Mouse (Mus musculus) left cerebral cortex, adult 8-10 months (tissue): ENCODE data around the gene Zfp646. TPM values are rescaled to one million over a fixed set of nuclear protein-coding genes. Genes with fewer than 3 reads are reported as not detected.
"Not testable (repeated sequence)": the region's sequence is repeated elsewhere in the genome, so short reads cannot be mapped to it uniquely, and the experiment has no call there.

Experiments
- DNase-seq, 2 experiments: peaks; one replicate each; pipeline ENCODE4 v3.0.0; 2022; ENCODE audit warnings: low spot score in 2 of 2
- total RNA-seq, 4 experiments: library from RNA; stranded (reverse); gene quantifications; 2 replicates each; pipeline ENCODE4 v1.2.4; 2022

The Zfp646 gene
- total RNA-seq, 4 experiments from 2014 or later = 29.9 to 32.8 (median 31.2) TPM

DNA sequence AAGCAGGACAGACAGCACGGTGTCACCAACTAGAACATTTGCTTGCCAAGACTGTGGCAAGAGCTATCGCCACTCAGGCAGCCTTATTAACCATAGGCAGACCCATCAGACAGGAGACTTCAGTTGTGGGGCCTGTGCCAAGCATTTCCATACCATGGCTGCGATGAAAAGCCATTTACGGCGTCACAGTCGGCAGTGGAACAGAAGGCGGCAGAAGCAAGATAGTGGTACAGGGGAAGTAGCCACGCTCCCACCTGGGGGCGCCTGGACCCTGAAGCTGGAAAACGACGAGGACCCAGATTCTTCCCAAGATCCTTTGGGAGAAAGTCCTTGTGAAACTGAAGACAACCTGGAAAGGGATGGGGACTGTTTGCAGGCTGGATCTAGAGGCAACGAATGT lies 4.4 kb downstream of the Zfp646 start:
- DNase-seq = no peak

- no peak for DNase-seq
Measured at GRCm38 (mm10) chr7:127885951-127886350, 9.9 kb downstream of the Zfp646 start.

GRCm38 (mm10) chr7:127886551-127886950 lies 10.5 kb downstream of the Zfp646 start:
- no peak for DNase-seq

DNA sequence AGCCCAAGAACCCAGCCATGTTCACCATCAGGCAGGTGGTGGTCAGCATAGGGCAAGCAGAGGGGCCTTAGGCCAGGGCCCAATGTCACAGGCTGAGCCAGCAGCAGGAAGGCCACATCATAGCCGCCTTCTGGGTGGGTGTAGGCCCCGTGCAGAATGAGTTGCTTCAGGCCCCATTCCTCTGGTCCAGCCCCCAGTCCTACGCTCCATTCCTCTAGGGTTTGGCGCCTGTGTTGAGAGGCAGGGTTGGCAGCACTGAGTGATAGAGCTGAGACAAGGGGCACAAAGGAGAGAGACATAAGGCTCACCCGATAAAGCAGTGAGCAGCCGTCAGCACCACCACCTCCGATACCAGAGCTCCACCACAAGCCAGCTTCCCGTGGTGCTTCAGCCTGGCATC lies 11.2 kb downstream of the Zfp646 start:
- DNase-seq = no peak

GRCm38 (mm10) chr7:127887781-127888180 lies 11.8 kb downstream of the Zfp646 start:
- no peak for DNase-seq

- no peak for DNase-seq
Measured at GRCm38 (mm10) chr7:127888821-127889220, 12.8 kb downstream of the Zfp646 start.

DNA sequence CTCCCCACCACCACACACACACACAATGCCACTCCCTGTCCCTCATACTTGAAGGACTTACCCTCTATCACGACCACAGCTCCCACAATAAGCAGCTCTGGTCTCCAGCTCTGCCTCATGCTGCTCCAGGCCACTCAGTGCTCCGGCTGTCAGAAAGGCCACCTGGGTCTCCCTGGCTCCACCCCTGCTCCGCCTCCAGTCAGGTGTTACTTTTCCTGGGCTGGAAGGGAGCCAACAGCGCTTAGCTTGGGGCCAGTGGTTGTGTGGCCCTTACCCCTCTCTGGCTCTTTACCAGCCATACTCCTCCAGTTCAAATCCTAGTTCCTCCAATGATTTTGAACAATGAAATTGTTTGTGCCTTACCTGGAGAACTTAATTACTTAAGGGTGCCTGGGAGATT lies 14.8 kb downstream of the Zfp646 start, which contains the start of gene Prss53:
TSS of gene Prss53 (minus strand) at position 173 of the 400 bp plus-strand sequence.
- no peak for DNase-seq

GRCm38 (mm10) chr7:127894480-127894879 lies 18.5 kb downstream of the Zfp646 start:
- DNase-seq = no peak

GRCm38 (mm10) chr7:127895442-127895841 lies 19.4 kb downstream of the Zfp646 start, which contains the start of the genes Gm21974 and Vkorc1:
TSS of gene Gm21974 (minus strand) at chr7:127895454.
TSS of gene Vkorc1 (minus strand) at chr7:127895617.
- peak; percentile 89 to 97 for DNase-seq

GRCm38 (mm10) chr7:127895891-127896290 lies 19.9 kb downstream of the Zfp646 start:
- DNase-seq = not testable (repeated sequence)

GRCm38 (mm10) chr7:127896384-127896783 lies 20.4 kb downstream of the Zfp646 start:
- DNase-seq = no peak

GRCm38 (mm10) chr7:127897542-127897941 lies 21.5 kb downstream of the Zfp646 start:
- no peak for DNase-seq

DNA sequence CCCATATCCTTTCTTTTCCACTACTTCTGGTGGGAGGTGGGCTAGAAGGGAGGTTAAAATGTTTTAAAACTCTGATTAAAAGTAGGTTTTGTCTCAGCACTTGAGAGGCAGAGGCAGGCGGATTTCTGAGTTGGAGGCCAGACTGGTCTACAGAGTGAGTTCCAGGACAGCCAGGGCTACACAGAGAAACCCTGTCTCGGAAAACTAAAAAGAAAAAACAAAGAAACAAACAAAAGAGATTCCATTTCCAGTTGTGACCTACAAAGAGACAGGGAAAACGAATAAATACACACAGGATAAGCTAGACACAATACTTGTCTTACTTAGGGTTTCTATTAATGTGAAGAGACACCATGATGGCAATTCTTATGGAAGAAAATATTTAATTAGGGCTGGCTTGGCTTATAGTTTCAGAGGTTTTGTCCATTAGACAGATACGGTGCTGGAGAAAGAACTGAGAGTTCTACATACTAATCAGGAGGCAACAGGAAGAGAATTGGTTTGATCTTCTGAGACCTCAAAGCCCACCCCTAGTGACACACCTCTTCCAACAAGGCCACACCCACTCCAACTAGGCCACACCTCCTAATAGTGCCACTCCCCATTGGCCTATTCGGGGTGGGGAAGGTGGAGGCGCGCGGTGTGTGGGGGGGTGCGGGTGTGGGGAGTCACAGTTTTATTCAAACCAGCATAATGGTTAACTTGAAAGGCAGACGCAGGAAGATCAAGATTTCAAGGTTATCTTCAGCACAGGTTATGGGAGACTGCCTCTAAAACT lies 22.3 kb downstream of the Zfp646 start:
- no peak for DNase-seq

DNA sequence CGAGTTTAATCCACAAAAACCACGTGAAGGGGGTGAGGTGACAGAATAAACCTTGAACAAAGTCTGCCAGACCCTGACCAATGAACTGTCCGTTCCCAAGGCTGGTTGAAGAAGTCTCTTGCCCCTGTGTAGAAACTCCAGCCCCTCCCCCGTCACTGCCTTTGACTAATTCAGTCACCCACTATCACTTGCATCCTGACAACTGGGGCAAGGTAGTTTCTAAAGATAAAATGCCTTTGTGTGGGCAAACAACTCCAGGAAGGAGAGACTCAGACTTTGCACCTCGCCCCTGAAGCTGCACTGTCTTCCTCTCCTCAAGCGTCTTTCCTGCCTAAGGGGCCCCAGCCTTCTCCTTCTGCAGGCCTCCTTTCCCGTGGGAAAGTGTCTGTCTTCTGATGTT lies 24.0 kb downstream of the Zfp646 start:
- no peak for DNase-seq

GRCm38 (mm10) chr7:127901772-127902171 lies 25.8 kb downstream of the Zfp646 start:
- no peak for DNase-seq

- peak; percentile 66 to 83 for DNase-seq
Measured at GRCm38 (mm10) chr7:127903971-127904796, 28.2 kb downstream of the Zfp646 start, which contains the start of gene Bckdk. TSS of gene Bckdk (plus strand) at chr7:127904082.

GRCm38 (mm10) chr7:127907939-127908338 lies 31.9 kb downstream of the Zfp646 start:
- DNase-seq = no peak

- no peak for DNase-seq
Measured at GRCm38 (mm10) chr7:127908656-127909055, 32.6 kb downstream of the Zfp646 start.

DNA sequence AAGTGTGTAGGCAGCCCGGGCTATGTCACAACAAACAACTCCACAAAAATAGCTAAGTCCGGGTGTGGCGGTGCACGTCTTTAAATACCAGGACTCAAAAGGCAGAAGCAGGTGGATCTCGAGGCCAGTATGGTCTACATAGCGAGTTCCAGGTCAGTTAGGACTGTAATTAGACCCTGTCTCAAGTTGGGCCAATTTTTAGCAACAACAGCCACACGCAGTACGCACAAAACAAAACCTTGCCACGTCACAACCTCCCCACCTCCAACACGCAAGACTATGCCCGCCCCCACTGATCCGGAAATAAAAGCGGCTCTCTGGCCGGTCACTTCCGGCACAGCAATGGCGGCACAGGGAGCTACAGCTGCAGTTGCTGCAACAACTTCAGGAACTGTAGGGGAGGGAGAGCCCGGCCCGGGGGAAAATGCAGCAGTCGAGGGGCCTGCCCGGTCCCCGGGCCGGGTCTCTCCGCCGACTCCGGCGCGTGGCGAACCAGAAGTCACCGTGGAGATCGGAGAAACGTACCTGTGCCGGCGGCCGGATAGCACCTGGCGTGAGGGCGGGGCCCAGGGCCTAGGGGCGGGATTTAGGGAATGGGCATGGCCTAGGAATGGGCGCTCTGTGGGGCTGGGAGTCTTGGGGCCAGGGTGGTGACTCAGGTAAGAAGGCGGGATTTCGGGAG lies 36.3 kb downstream of the Zfp646 start, which contains the start of gene Kat8:
TSS of gene Kat8 (plus strand) at position 327 of the 682 bp plus-strand sequence.
- peak; percentile 76 to 86 for DNase-seq

GRCm38 (mm10) chr7:127912938-127913337 lies 36.9 kb downstream of the Zfp646 start:
- no peak for DNase-seq

GRCm38 (mm10) chr7:127915293-127915692 lies 39.3 kb downstream of the Zfp646 start:
- DNase-seq = no peak
